Mouse (Mus musculus): ENCODE measurements around the gene Fgfr2.
"Not testable (repeated sequence)": the region's sequence is repeated elsewhere in the genome, so short reads cannot be mapped to it uniquely, and the experiment has no call there.

Gene Fgfr2

GRCm38 (mm10) chr7:131133181-131133580 is 1990.0 kb downstream of the Fgfr2 start:
- DNase-seq (ENCODE audit: low read depth) = no peak

- DNase-seq (ENCODE audit: low read depth) = no peak
These were observed 1993.1 kb downstream of the Fgfr2 start for GRCm38 (mm10) chr7:131130021-131130420.

GRCm38 (mm10) chr7:131122210-131122807 is 2000.8 kb downstream of the Fgfr2 start:
- no peak for DNase-seq (ENCODE audit: low read depth)

- no peak for DNase-seq (ENCODE audit: low read depth)
These were observed 2008.7 kb downstream of the Fgfr2 start for GRCm38 (mm10) chr7:131114434-131114833.

- DNase-seq (ENCODE audit: low read depth) = no peak
These were observed 2009.5 kb downstream of the Fgfr2 start for GRCm38 (mm10) chr7:131113676-131114075.

- DNase-seq (ENCODE audit: low read depth) = peak; percentile 50
These were observed 2010.7 kb downstream of the Fgfr2 start for GRCm38 (mm10) chr7:131112486-131112885.

- DNase-seq (ENCODE audit: low read depth) = not testable (repeated sequence)
These were observed 2040.7 kb downstream of the Fgfr2 start for GRCm38 (mm10) chr7:131082403-131082802.

- peak; percentile 28 for DNase-seq (ENCODE audit: low read depth)
These were observed 2047.2 kb downstream of the Fgfr2 start for GRCm38 (mm10) chr7:131075956-131076355.

GRCm38 (mm10) chr7:131074098-131074497 is 2049.1 kb downstream of the Fgfr2 start:
- not testable (repeated sequence) for DNase-seq (ENCODE audit: low read depth)

GRCm38 (mm10) chr7:131073476-131073875 is 2049.7 kb downstream of the Fgfr2 start:
- peak; percentile 26 for DNase-seq (ENCODE audit: low read depth)

GRCm38 (mm10) chr7:131068191-131068590 is 2055.0 kb downstream of the Fgfr2 start:
- DNase-seq (ENCODE audit: low read depth) = peak; percentile 46

- DNase-seq (ENCODE audit: low read depth) = no peak
These were observed 2060.6 kb downstream of the Fgfr2 start for GRCm38 (mm10) chr7:131062541-131062940.

- peak; percentile 45 for DNase-seq (ENCODE audit: low read depth)
These were observed 2063.3 kb downstream of the Fgfr2 start for GRCm38 (mm10) chr7:131059808-131060207.

GRCm38 (mm10) chr7:131057918-131058317 is 2065.2 kb downstream of the Fgfr2 start:
- DNase-seq (ENCODE audit: low read depth) = not testable (repeated sequence)

- peak; percentile 62 for DNase-seq (ENCODE audit: low read depth)
These were observed 2068.3 kb downstream of the Fgfr2 start for GRCm38 (mm10) chr7:131054808-131055370.

- DNase-seq (ENCODE audit: low read depth) = not testable (repeated sequence)
These were observed 2073.3 kb downstream of the Fgfr2 start for GRCm38 (mm10) chr7:131049829-131050228.

GRCm38 (mm10) chr7:131045258-131045835 is 2077.8 kb downstream of the Fgfr2 start:
- peak; percentile 69 for DNase-seq (ENCODE audit: low read depth)

GRCm38 (mm10) chr7:131042657-131043056 is 2080.5 kb downstream of the Fgfr2 start:
- peak; percentile 45 for DNase-seq (ENCODE audit: low read depth)

GRCm38 (mm10) chr7:131040760-131041159 is 2082.4 kb downstream of the Fgfr2 start:
- not testable (repeated sequence) for DNase-seq (ENCODE audit: low read depth)

GRCm38 (mm10) chr7:131037083-131037482 is 2086.1 kb downstream of the Fgfr2 start:
- DNase-seq (ENCODE audit: low read depth) = no peak

- DNase-seq (ENCODE audit: low read depth) = peak; percentile 56
These were observed 2086.8 kb downstream of the Fgfr2 start for GRCm38 (mm10) chr7:131036396-131036795.

- no peak for DNase-seq (ENCODE audit: low read depth)
These were observed 2091.4 kb downstream of the Fgfr2 start, which contains the start of gene Dmbt1 for GRCm38 (mm10) chr7:131031755-131032154. TSS of gene Dmbt1 (plus strand) at chr7:131032053.

- no peak for DNase-seq (ENCODE audit: low read depth)
These were observed 2095.6 kb downstream of the Fgfr2 start for GRCm38 (mm10) chr7:131027557-131027956.
